Mouse (Mus musculus): ENCODE measurements around the gene Pyroxd2.

DNA sequence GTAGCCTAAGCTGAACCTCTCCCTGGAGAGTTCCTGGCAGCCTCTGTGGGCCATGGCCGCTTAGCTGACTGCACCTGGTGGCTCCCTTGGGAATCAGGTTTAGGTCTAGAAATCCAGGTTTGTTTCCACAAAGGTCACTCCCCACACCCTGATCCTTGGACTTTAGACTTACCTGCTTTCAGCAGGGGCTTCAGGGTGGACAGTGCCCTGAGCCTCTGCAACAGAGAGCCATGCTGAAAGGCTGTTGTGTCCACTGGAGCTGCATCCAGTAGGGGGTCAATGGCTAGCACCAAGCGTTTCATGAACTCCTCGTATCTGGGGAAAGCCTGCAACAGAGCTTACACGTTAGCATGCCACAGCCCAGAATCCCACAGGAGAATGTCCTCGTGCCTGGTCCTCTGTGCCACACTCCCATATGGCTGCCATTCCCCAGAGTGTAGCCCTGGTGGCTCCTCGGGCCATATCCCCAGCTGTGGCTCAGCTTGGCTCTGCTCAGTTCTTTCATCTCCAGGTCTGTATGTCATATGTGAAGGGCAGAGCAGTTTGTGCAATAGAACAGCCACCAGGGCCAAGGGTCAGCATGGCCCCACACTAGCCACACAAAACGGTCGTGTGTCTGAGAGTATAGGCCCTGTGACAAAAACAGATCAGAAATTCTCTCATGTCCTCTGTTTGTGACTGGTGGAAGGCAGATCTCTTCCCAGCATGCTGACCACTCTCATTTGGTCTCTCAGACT is 12.2 kb downstream of the Pyroxd2 start:
- TF ChIP-seq CTCF (IDR thresholded peaks at IDR 0.05; ENCODE audit: control insufficient read depth, insufficient read depth, insufficient replicate concordance, low read depth, low read length): no peak
- no peak for TF ChIP-seq POLR2A (IDR thresholded peaks at IDR 0.05; ENCODE audit: control insufficient read depth, low read depth, low read length)

Data from testis, adult 2 months (tissue).